Mouse (Mus musculus) heart, adult 2 months (tissue): ENCODE data around the gene Cenpx. TPM values are rescaled to one million over a fixed set of nuclear protein-coding genes. Genes with fewer than 3 reads are reported as not detected.
"Not testable (repeated sequence)": the region's sequence is repeated elsewhere in the genome, so short reads cannot be mapped to it uniquely, and the experiment has no call there.

ENCODE experiments used
- DNase-seq, 2 experiments: peaks; one replicate each; pipeline ENCODE4 v3.0.0; 2021
- H3K27ac ChIP-seq: fragments of 200-600 bp; 2 replicates; pipeline ENCODE4 v1.8.1; 2022
- H3K27me3 ChIP-seq: fragments of 200-500 bp; 2 replicates; pipeline ENCODE4 v1.6.1; 2012; ENCODE audit warnings: mild to moderate bottlenecking, low read length, inconsistent platforms, mixed read lengths; ENCODE audit not compliant: control insufficient read depth, insufficient read depth
- H3K36me3 ChIP-seq: fragments of 200-500 bp; 2 replicates; pipeline ENCODE4 v1.6.1; 2012; ENCODE audit warnings: low read length, inconsistent platforms; ENCODE audit not compliant: control insufficient read depth, insufficient read depth
- H3K4me1 ChIP-seq: fragments of 200-500 bp; 2 replicates; pipeline ENCODE4 v1.6.1; 2011; ENCODE audit warnings: low read length; ENCODE audit not compliant: control insufficient read depth, insufficient read depth
- H3K4me3 ChIP-seq: fragments of 200-600 bp; 2 replicates; pipeline ENCODE4 v1.8.1; 2022
- H3K79me2 ChIP-seq: fragments of 200-500 bp; replicated peaks from 2 replicates; pipeline ENCODE4 v1.6.1; 2012; ENCODE audit warnings: mild to moderate bottlenecking, inconsistent platforms, low read length, moderate library complexity, mixed read lengths; ENCODE audit not compliant: control insufficient read depth, insufficient read depth
- H3K9ac ChIP-seq: fragments of 200-500 bp; 2 replicates; pipeline ENCODE4 v1.6.1; 2012; ENCODE audit warnings: low read depth, mild to moderate bottlenecking, control low read depth, inconsistent platforms, low read length, mixed read lengths
- CTCF ChIP-seq: fragments of 200-600 bp; IDR thresholded peaks from 2 replicates; pipeline ENCODE4 v1.8.1; 2022; ENCODE audit warnings: antibody characterized with exemption, mild to moderate bottlenecking, moderate library complexity
- EP300 ChIP-seq: fragments of 200-500 bp; IDR thresholded peaks from 2 replicates; pipeline ENCODE4 v1.6.1; 2011; ENCODE audit warnings: low read depth, low read length, control low read depth; ENCODE audit not compliant: insufficient read depth
- POLR2A ChIP-seq: fragments of 200-500 bp; IDR thresholded peaks from 2 replicates; pipeline ENCODE4 v1.6.1; 2011; ENCODE audit warnings: mild to moderate bottlenecking, low read depth, low read length, control low read depth; ENCODE audit not compliant: insufficient read depth
- WGBS: fragments of 180-500 bp; shearing (Covaris S2); methylation state at CpG from one replicate; pipeline ENCODE4 v1.1.7; 2018; 5-methylcytosine and 5-hydroxymethylcytosine counted together
- intact Hi-C: fragments of 180-260 bp; cut with DNase I; formaldehyde crosslinking; loops from one replicate; pipeline ENCODE4 v1.15.1; 2025
- polyA plus RNA-seq: library from polyadenylated mRNA; depleted of rRNA; stranded (reverse); fragments of >200 nt; gene quantifications from 2 replicates; pipeline ENCODE4 v1.2.3, GENCODE M21; 2012
- total RNA-seq, 2 experiments: library from RNA; stranded (reverse); gene quantifications; 2 replicates each; pipeline ENCODE4 v1.2.3; 2021

Gene Cenpx
- total and polyA plus RNA-seq, 3 experiments, result 26.4 to 53.0 (median 34.2) TPM

DNA sequence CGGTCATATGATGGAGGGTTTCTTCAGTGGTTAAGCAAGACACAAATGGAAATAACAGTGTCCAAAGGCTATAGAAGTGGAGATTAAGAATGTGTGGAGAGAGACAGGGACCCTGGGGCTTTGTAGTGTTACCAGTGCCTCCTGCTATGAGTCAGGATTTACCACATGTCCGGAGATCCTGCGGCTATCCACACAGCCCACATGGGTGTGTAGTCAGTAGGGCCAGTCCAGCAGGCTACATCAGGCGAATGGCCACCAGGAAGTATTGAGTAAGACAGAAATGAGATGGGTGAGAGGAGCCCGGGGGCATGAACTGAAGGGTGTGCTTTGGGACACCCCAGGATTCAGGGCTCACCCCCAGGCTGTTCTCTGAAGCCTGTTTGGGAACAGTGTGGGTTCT lies 30.9 kb downstream of the Cenpx start:
- Histone ChIP-seq H3K36me3 (no peaks in the 10 kb centered on the region), H3K4me1 (peaks cover 2% of the 10 kb centered on the region; the same call in 1 of the 2 replicates), H3K27me3 (no peaks in the 10 kb centered on the region), H3K4me3 (no peak overlapping the region), H3K79me2 (no peaks in the 10 kb centered on the region), H3K9ac (no peak overlapping the region), H3K27ac (no peak overlapping the region)
- DNase-seq, result no peak
- TF ChIP-seq POLR2A, result no peak
- no peak for TF ChIP-seq CTCF
- no peak for TF ChIP-seq EP300
- 95% methylated on average over 5 of the region's 5 CpGs for WGBS
- intact Hi-C loops, result no loop called here

DNA sequence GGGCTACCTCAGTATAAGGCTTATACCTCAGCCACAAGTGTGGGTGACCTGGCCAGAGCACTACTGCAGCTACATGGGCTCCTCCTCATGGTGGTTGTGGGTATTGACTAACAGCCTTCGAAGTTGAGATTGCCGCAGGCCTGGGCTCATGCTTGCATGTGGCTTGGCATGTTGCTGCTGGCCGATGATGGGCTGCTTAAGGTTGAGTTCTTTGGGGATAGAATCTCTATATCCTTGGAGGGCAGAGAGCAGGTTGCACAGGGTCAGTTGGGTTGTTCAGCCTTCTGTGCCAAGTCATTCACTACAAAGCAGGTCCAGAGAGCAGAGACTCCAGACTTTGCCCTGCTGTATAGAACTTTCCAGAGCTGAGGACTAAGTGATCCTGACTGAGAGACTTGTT lies 33.6 kb downstream of the Cenpx start:
- Histone ChIP-seq H3K4me1 (peaks cover 2% of the 10 kb centered on the region; the same call in 1 of the 2 replicates), H3K4me3 (no peak overlapping the region), H3K36me3 (no peaks in the 10 kb centered on the region), H3K79me2 (no peaks in the 10 kb centered on the region), H3K27ac (no peak overlapping the region), H3K9ac (no peak overlapping the region), H3K27me3 (no peaks in the 10 kb centered on the region)
- intact Hi-C loops, result loop anchor here (2.0 kb wide), 1 partner anchor 21 kb away; no protein-coding TSS in a partner anchor
- TF ChIP-seq CTCF (peak; percentile 62), POLR2A (no peak)
- no peak for DNase-seq
- 67% methylated on average over 3 of the region's 3 CpGs for WGBS

GRCm38 (mm10) chr11:120676951-120677350 lies 36.6 kb downstream of the Cenpx start:
- intact Hi-C loops, result no loop called here
- Histone ChIP-seq H3K4me1 (peaks cover 4% of the 10 kb centered on the region), H3K4me3 (no peak overlapping the region), H3K79me2 (no peaks in the 10 kb centered on the region), H3K9ac (no peak overlapping the region), H3K27me3 (no peaks in the 10 kb centered on the region), H3K36me3 (no peaks in the 10 kb centered on the region), H3K27ac (no peak overlapping the region)
- DNase-seq, result no peak
- TF ChIP-seq POLR2A, result no peak
- no peak for TF ChIP-seq CTCF
- TF ChIP-seq EP300, result no peak
- WGBS, result 89% methylated on average over 4 of the region's 4 CpGs

- H3K36me3 ChIP-seq, DNase-seq, H3K27me3 ChIP-seq, H3K79me2 ChIP-seq, H3K4me1 ChIP-seq, H3K9ac ChIP-seq, H3K27ac ChIP-seq, H3K4me3 ChIP-seq, intact Hi-C loops: not testable (repeated sequence)
- 68% methylated on average over 5 of the region's 5 CpGs for WGBS
Observed at GRCm38 (mm10) chr11:120675875-120676274, 37.7 kb downstream of the Cenpx start.

DNA sequence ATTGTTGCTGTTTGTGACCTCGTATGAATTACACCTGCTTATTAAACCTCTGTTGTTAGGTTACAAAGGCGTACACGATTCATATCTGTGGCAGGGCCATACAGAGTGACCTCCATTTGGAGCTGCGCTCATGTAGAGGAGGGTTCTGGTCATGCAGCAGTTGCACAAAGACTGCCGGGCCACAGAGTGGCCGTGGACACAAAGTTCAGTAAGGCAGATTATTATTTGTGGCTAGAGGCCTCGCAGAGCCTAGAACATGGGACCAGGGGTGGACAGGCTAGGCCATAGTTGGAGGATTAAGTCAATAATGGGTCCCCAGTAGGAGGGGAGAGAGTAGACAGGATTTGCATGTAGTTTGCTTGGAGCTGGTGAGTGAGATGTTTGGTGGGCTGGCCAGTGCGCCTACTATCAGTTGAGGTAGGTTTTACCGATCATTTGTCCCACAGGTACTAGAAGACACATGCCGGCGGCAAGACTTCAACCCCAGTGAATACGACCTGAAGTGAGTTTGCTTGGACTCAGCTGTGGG lies 39.9 kb downstream of the Cenpx start:
- TF ChIP-seq POLR2A (no peak), CTCF (no peak), EP300 (no peak)
- peaks cover 4% of the 10 kb centered on the region for H3K4me1 ChIP-seq
- H3K9ac ChIP-seq, result peak overlapping the region; percentile 56
- H3K27ac ChIP-seq, result peak overlapping the region; percentile 99
- WGBS, result 34% methylated on average over 12 of the region's 12 CpGs
- no peaks in the 10 kb centered on the region for H3K79me2 ChIP-seq
- peak overlapping the region; percentile 90 for H3K4me3 ChIP-seq
- intact Hi-C loops, result loop anchor here (5.0 kb wide), 1 partner anchor 41 kb away; the partner anchor contains the start of gene Mafg
- no peaks in the 10 kb centered on the region for H3K36me3 ChIP-seq
- no peaks in the 10 kb centered on the region for H3K27me3 ChIP-seq
- DNase-seq, result no peak

- no peaks in the 10 kb centered on the region for H3K27me3 ChIP-seq
- no peaks in the 10 kb centered on the region for H3K36me3 ChIP-seq
- peak; percentile 98 for DNase-seq
- no peaks in the 10 kb centered on the region for H3K79me2 ChIP-seq
- H3K9ac ChIP-seq, result peak within 1 kb of the TSS; percentile 88
- peak within 1 kb of the TSS; percentile 90 for H3K4me3 ChIP-seq
- H3K27ac ChIP-seq, result peak within 1 kb of the TSS; percentile 99
- peaks cover 4% of the 10 kb centered on the region for H3K4me1 ChIP-seq
- intact Hi-C loops, result loop anchor here (5.0 kb wide), 1 partner anchor 41 kb away; the partner anchor contains the start of gene Mafg
- WGBS, result 1% methylated on average over 83 of the region's 83 CpGs
- TF ChIP-seq POLR2A (peak; percentile 72), EP300 (no peak)
Observed at GRCm38 (mm10) chr11:120672687-120673593, 40.6 kb downstream of the Cenpx start, which contains the start of gene Aspscr1. TSS of gene Aspscr1 (plus strand) at chr11:120672973.
